Mouse (Mus musculus) monocyte, adult 59 days (primary cell): ENCODE measurements around the gene Nme9. TPM values are rescaled to one million over a fixed set of nuclear protein-coding genes. Genes with fewer than 3 reads are reported as not detected.

Experiments
- total RNA-seq, 2 experiments: library from RNA; stranded (reverse); gene quantifications; one replicate each; pipeline ENCODE4 v1.2.4; 2023

The Nme9 gene
- total RNA-seq: not detected

GRCm38 (mm10) chr9:99451161-99451560, at the start of gene Nme9:
TSS of gene Nme9 (plus strand) at chr9:99451475.

DNA sequence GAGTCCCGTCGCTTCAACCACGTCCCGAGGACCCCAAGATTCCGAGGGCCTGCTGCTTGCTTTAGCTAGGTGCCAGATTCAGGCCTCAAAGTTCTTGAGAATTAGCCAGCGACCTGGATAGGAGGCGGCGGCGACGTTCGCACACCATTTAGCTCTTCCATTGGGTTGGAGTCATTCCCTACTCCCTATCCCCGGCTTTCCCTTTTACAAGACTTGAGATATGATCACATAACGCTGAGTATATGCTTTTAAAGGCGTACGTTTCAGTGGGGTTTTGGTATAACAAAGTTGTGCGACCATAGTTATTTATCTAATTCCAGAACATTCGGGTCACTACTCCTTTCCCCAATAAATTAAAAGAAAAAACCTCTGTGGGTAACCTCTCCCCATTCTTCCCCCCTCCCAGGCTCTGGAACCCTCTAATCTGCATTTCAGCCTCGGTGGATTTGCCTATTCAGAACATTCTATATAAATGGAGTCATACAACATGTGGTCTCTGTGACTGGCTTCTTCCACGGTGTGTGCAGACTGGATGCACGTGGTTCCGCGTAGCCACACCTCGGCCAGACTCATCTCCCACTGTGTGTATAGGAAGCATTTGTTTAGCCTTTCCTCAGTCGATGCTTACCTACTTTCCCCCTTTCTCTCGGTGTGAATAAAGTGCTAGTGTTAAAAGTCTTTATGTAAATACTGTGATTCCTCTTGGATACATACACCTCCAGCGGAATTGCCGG, 14.1 kb upstream of the Nme9 start, which contains the start of gene Mras:
TSS of gene Mras (minus strand) at position 351 of the 734 bp plus-strand sequence.

Other genes starting within 250 kb of the Nme9 start
- gene Faiml, start 214.2 kb upstream of the Nme9 start, total RNA-seq: not detected
- gene Cep70, start 208.1 kb upstream of the Nme9 start, total RNA-seq: 10 to 100 TPM; 18.5 to 19.1 TPM
- not detected for gene Esyt3, start 92.9 kb upstream of the Nme9 start, total RNA-seq
- 1 to 10 TPM; 3.9 to 7.5 TPM for gene Mras, start 14.1 kb upstream of the Nme9 start, total RNA-seq
- 10 to 100 TPM; 17.7 to 18.9 TPM for gene Armc8, start 117.4 kb downstream of the Nme9 start, total RNA-seq
- gene Dbr1, start 124.3 kb downstream of the Nme9 start, total RNA-seq: 10 to 100 TPM; 12.4 to 12.6 TPM
- gene A4gnt, start 161.0 kb downstream of the Nme9 start, total RNA-seq: not detected
- gene Dzip1l, start 178.0 kb downstream of the Nme9 start, total RNA-seq: not detected